8 mouse cellular contexts compared by ENCODE assay signal in the genomic region with DNA sequence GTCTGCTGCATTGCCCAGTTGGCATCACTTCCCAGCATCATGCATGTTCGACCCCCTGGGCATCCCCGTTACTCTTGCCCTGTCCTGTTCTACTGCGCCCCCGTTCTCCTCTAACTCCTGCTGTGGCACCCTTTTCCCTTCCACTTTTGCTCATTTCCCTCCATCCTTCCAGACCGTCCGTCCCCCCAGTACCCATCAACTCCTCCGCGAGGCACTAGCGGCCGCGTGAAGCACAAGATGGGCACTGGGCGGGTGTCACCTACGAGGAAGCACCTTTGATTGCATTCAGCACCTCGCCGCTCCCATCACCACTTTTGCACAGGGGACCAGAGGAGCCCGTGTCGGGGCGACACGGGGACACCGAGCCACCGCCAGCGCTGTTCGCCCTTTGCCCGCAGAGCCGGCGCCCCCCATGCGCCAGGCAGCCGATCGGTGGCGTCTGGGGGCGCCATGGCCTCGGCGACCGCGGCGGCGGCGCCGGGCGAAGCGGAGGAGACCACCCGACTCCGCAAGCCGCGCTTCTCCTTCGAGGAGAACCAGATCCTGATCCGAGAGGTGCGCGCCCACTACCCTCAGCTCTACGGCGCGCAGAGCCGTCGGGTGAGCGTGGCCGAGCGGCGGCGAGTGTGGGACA. TPM values are rescaled to one million over a fixed set of nuclear protein-coding genes. Genes with fewer than 3 reads are reported as not detected.
A peak's percentile ranks its signal among the peaks of the same experiment; 100 is the strongest.
DNase-seq lines count a peak whose midpoint lies in the region; ATAC-seq and TF ChIP-seq lines count a peak whose summit lies in the region.

No protein-coding gene starts in this region.

- H3K27me3 ChIP-seq in E14TG2a.4 (ENCODE audit: insufficient read depth, low read length), result peaks cover 57% of the 10 kb centered on the region
- H3K27me3 ChIP-seq in heart, embryonic 16.5 days (ENCODE audit: control insufficient read depth, insufficient read depth, low read length), result peaks cover 15% of the 10 kb centered on the region
- peaks cover 48% of the 10 kb centered on the region for H3K27me3 ChIP-seq in liver, embryonic 14.5 days (ENCODE audit: control insufficient read depth, insufficient read depth, low read length)
- peaks cover 28% of the 10 kb centered on the region; the same call in 1 of the 2 replicates for H3K27me3 ChIP-seq in stomach, embryonic 15.5 days (replicated peaks)

- no peaks in the 10 kb centered on the region for H3K9me3 ChIP-seq in E14TG2a.4 (ENCODE audit: low read length)
- no peaks in the 10 kb centered on the region for H3K9me3 ChIP-seq in heart, embryonic 16.5 days (replicated peaks; ENCODE audit: control insufficient read depth, low read length)
- no peaks in the 10 kb centered on the region for H3K9me3 ChIP-seq in liver, embryonic 14.5 days (ENCODE audit: control insufficient read depth, low read length)
- H3K9me3 ChIP-seq in stomach, embryonic 15.5 days, result no peaks in the 10 kb centered on the region

- no peak overlapping the region for H3K27ac ChIP-seq in heart, embryonic 16.5 days (ENCODE audit: low read length)
- no peak overlapping the region for H3K27ac ChIP-seq in liver, embryonic 14.5 days
- H3K27ac ChIP-seq in stomach, embryonic 15.5 days, result no peak overlapping the region

- no peak for TF ChIP-seq EP300 in liver, embryonic 14.5 days (IDR thresholded peaks at IDR 0.05; ENCODE audit: low read depth)

- peak overlapping the region; percentile 80 for H3K4me3 ChIP-seq in E14TG2a.4 (replicated peaks; ENCODE audit: low read length)
- H3K4me3 ChIP-seq in heart, embryonic 16.5 days (ENCODE audit: low read length), result peak overlapping the region; percentile 46
- H3K4me3 ChIP-seq in liver, embryonic 14.5 days (ENCODE audit: insufficient read depth in 1 of 2, low read depth in 2 of 2, low read length in 2 of 2), result peak overlapping the region; percentile 15 to 48; a peak in 3 of 4 replicates
- H3K4me3 ChIP-seq in stomach, embryonic 15.5 days (replicated peaks), result peak overlapping the region; percentile 46

- DNase-seq in kidney, adult 18-20 months, result peak; percentile 26
- DNase-seq in kidney, adult 9 months, result no peak
- DNase-seq in cerebellum, postnatal 14 days, result peak; percentile 64 to 68
- DNase-seq in liver, embryonic 14.5 days (ENCODE audit: low read depth in 3 of 3, low spot score in 3 of 3), result no peak

- H3K4me1 ChIP-seq in E14TG2a.4 (replicated peaks; ENCODE audit: low read depth, low read length), result peaks cover 22% of the 10 kb centered on the region
- H3K4me1 ChIP-seq in heart, embryonic 16.5 days (ENCODE audit: control insufficient read depth, insufficient read depth, low read length), result peaks cover 10% of the 10 kb centered on the region; the same call in 1 of the 2 replicates
- H3K4me1 ChIP-seq in liver, embryonic 14.5 days (replicated peaks; ENCODE audit: control insufficient read depth in 2 of 2, insufficient read depth in 2 of 2, low read length in 1 of 2), result peaks cover 0 to 5% of the 10 kb centered on the region in 2 experiments; a peak in 1 of 4 replicates
- H3K4me1 ChIP-seq in stomach, embryonic 15.5 days, result peaks cover 18% of the 10 kb centered on the region

- no peak for TF ChIP-seq CTCF in E14TG2a.4 (conservative IDR thresholded peaks at IDR 0.05; ENCODE audit: low read length)
- TF ChIP-seq CTCF in liver, embryonic 14.5 days (IDR thresholded peaks at IDR 0.05; ENCODE audit: low read depth), result no peak

- peaks cover 22% of the 10 kb centered on the region for H3K36me3 ChIP-seq in E14TG2a.4 (ENCODE audit: insufficient read depth, low read length)
- peaks cover 6% of the 10 kb centered on the region; the same call in 1 of the 2 replicates for H3K36me3 ChIP-seq in heart, embryonic 16.5 days (ENCODE audit: control insufficient read depth, insufficient read depth)
- H3K36me3 ChIP-seq in liver, embryonic 14.5 days (replicated peaks; ENCODE audit: control insufficient read depth, insufficient read depth, low read depth), result no peaks in the 10 kb centered on the region
- no peaks in the 10 kb centered on the region for H3K36me3 ChIP-seq in stomach, embryonic 15.5 days

- H3K9ac ChIP-seq in heart, embryonic 16.5 days (ENCODE audit: low read length), result peak overlapping the region; percentile 64
- H3K9ac ChIP-seq in liver, embryonic 14.5 days (replicated peaks), result no peak overlapping the region
- H3K9ac ChIP-seq in stomach, embryonic 15.5 days, result peak overlapping the region; percentile 4

- ATAC-seq in heart, embryonic 16.5 days (replicated peaks; ENCODE audit: extremely low read depth, insufficient read depth, low FRiP score), result 0 out of 2 replicates have a peak, but pooled peaks have one; percentile 0
- no peak for ATAC-seq in liver, embryonic 14.5 days (ENCODE audit: insufficient read depth)
- ATAC-seq in stomach, embryonic 15.5 days (ENCODE audit: insufficient read depth, low FRiP score, low read depth), result 0 out of 2 replicates have a peak, but pooled peaks have one; percentile 7
- ATAC-seq in megakaryocyte-erythroid progenitor cell, adult 5-6 weeks (replicated peaks; ENCODE audit: low FRiP score, low TSS enrichment, poor library complexity, severe bottlenecking), result no peak

- H3K4me2 ChIP-seq in heart, embryonic 16.5 days (ENCODE audit: low read depth, low read length), result peak overlapping the region; percentile 78
- peak overlapping the region; percentile 66 for H3K4me2 ChIP-seq in liver, embryonic 14.5 days (ENCODE audit: low read depth)
- H3K4me2 ChIP-seq in stomach, embryonic 15.5 days, result peak overlapping the region; percentile 93

- WGBS in heart, embryonic 16.5 days, result 2% methylated on average over 59 of the region's 59 CpGs
- 2% methylated on average over 59 of the region's 59 CpGs for WGBS in liver, embryonic 14.5 days (ENCODE audit: insufficient replicate concordance)
- WGBS in stomach, embryonic 15.5 days, result under 1% methylated on average over 59 of the region's 59 CpGs

RNA-seq across cellular contexts. Expression of gene Mypop, which starts 0.7 kb away (rescaled TPM):
- polyA plus RNA-seq in heart, embryonic 16.5 days (2015; fragmentation: Nextera tagmentation; extraction: Ambion mirVana), result 1.8 and 1.9 TPM in 2 replicates
- 0.20 and 0.21 TPM in 2 replicates for polyA plus RNA-seq in liver, embryonic 14.5 days (2012; rRNA removed)
- 0.30 and 0.34 TPM in 2 replicates for polyA plus RNA-seq in liver, embryonic 14.5 days (2014; fragmentation: Nextera tagmentation; extraction: Ambion mirVana)
- 2.8 and 3.7 TPM in 2 replicates for polyA plus RNA-seq in stomach, embryonic 15.5 days (2015; fragmentation: Nextera tagmentation; extraction: Ambion mirVana)
- not detected in 2 replicates for total RNA-seq in megakaryocyte-erythroid progenitor cell, adult 5-6 weeks (2014; fragmentation: Nextera tagmentation)
- total RNA-seq in megakaryocyte-erythroid progenitor cell, adult 5-6 weeks (2017), result 0.23 and 2.0 TPM in 2 replicates

RNA-seq across cellular contexts. Expression of gene Nanos2, which starts 4.6 kb away (rescaled TPM):
- polyA plus RNA-seq in heart, embryonic 16.5 days (2015; fragmentation: Nextera tagmentation; extraction: Ambion mirVana), result not detected in 2 replicates
- not detected in 2 replicates for polyA plus RNA-seq in liver, embryonic 14.5 days (2012; rRNA removed)
- polyA plus RNA-seq in liver, embryonic 14.5 days (2014; fragmentation: Nextera tagmentation; extraction: Ambion mirVana), result not detected in 2 replicates
- not detected in 2 replicates for polyA plus RNA-seq in stomach, embryonic 15.5 days (2015; fragmentation: Nextera tagmentation; extraction: Ambion mirVana)
- total RNA-seq in megakaryocyte-erythroid progenitor cell, adult 5-6 weeks (2014; fragmentation: Nextera tagmentation), result not detected in 2 replicates
- not detected in 2 replicates for total RNA-seq in megakaryocyte-erythroid progenitor cell, adult 5-6 weeks (2017)

RNA-seq across cellular contexts. Expression of gene Irf2bp1, which starts 12.1 kb away (rescaled TPM):
- polyA plus RNA-seq in heart, embryonic 16.5 days (2015; fragmentation: Nextera tagmentation; extraction: Ambion mirVana), result 12.5 and 12.7 TPM in 2 replicates
- polyA plus RNA-seq in liver, embryonic 14.5 days (2012; rRNA removed), result 6.8 and 8.3 TPM in 2 replicates
- polyA plus RNA-seq in liver, embryonic 14.5 days (2014; fragmentation: Nextera tagmentation; extraction: Ambion mirVana), result 6.8 and 7.9 TPM in 2 replicates
- 23.5 and 28.0 TPM in 2 replicates for polyA plus RNA-seq in stomach, embryonic 15.5 days (2015; fragmentation: Nextera tagmentation; extraction: Ambion mirVana)
- total RNA-seq in megakaryocyte-erythroid progenitor cell, adult 5-6 weeks (2014; fragmentation: Nextera tagmentation), result 23.8 TPM in 2 replicates
- 12.3 and 12.7 TPM in 2 replicates for total RNA-seq in megakaryocyte-erythroid progenitor cell, adult 5-6 weeks (2017)

RNA-seq across cellular contexts. Expression of gene Foxa3, which starts 31.6 kb away (rescaled TPM):
- polyA plus RNA-seq in heart, embryonic 16.5 days (2015; fragmentation: Nextera tagmentation; extraction: Ambion mirVana), result 0.17 and 0.37 TPM in 2 replicates
- 12.2 and 13.9 TPM in 2 replicates for polyA plus RNA-seq in liver, embryonic 14.5 days (2012; rRNA removed)
- polyA plus RNA-seq in liver, embryonic 14.5 days (2014; fragmentation: Nextera tagmentation; extraction: Ambion mirVana), result 25.7 and 26.5 TPM in 2 replicates
- polyA plus RNA-seq in stomach, embryonic 15.5 days (2015; fragmentation: Nextera tagmentation; extraction: Ambion mirVana), result 30.2 and 32.7 TPM in 2 replicates
- total RNA-seq in megakaryocyte-erythroid progenitor cell, adult 5-6 weeks (2014; fragmentation: Nextera tagmentation), result not detected in 2 replicates
- total RNA-seq in megakaryocyte-erythroid progenitor cell, adult 5-6 weeks (2017), result not detected in 2 replicates

RNA-seq across cellular contexts. Expression of gene Sympk, which starts 32.4 kb away (rescaled TPM):
- polyA plus RNA-seq in heart, embryonic 16.5 days (2015; fragmentation: Nextera tagmentation; extraction: Ambion mirVana), result 25.3 and 25.6 TPM in 2 replicates
- 27.3 and 29.1 TPM in 2 replicates for polyA plus RNA-seq in liver, embryonic 14.5 days (2012; rRNA removed)
- 10.7 and 11.8 TPM in 2 replicates for polyA plus RNA-seq in liver, embryonic 14.5 days (2014; fragmentation: Nextera tagmentation; extraction: Ambion mirVana)
- polyA plus RNA-seq in stomach, embryonic 15.5 days (2015; fragmentation: Nextera tagmentation; extraction: Ambion mirVana), result 28.1 and 32.3 TPM in 2 replicates
- total RNA-seq in megakaryocyte-erythroid progenitor cell, adult 5-6 weeks (2014; fragmentation: Nextera tagmentation), result 73.9 and 91.0 TPM in 2 replicates
- 35.3 and 52.2 TPM in 2 replicates for total RNA-seq in megakaryocyte-erythroid progenitor cell, adult 5-6 weeks (2017)

Comparison
In these comparisons a context has a peak if more than half of its experiments do, and no peak if none do; other contexts are left out.
1. DNase-seq: peak in kidney, adult 18-20 months (single experiment) and cerebellum, postnatal 14 days (2 of 2); none in kidney, adult 9 months (single experiment) and liver, embryonic 14.5 days (0 of 3).
2. ATAC-seq: peak in heart, embryonic 16.5 days (single experiment) and stomach, embryonic 15.5 days (single experiment); none in liver, embryonic 14.5 days (single experiment) and megakaryocyte-erythroid progenitor cell, adult 5-6 weeks (single experiment).
3. Peak in every context shown above with its lines, with median percentiles within 50 percentile points of each other: H3K4me3 ChIP-seq and H3K4me2 ChIP-seq.